Mouse (Mus musculus) NIH3T3 (cell line): ENCODE data around the gene Chd9.

Experiments used
- DNase-seq: peaks from one replicate; pipeline ENCODE4 v3.0.0-alpha.2; 2012; ENCODE audit warnings: low read depth

The Chd9 gene

GRCm38 (mm10) chr8:91088452-91088851, 260.3 kb downstream of the Chd9 start:
- DNase-seq = no peak

DNA sequence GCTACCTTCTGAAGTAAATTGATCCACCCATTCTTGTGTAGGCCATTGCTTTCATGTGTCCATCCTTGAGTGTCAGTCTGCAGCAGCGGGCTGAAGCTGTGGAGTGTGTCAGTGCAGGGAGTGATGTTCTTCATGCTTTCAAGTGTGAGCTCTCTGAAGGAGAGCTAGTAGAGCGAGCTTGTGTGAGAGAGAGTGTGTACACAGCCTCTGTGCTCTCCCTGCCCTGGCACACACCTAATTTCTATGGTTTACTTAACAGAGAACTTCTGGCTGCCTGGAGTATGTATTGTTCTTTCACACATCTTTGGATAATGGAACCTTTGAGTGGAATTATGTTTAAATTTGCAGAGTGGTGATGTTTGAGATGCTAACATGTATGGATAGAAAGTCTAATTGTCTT, 261.4 kb downstream of the Chd9 start:
- DNase-seq = no peak

DNA sequence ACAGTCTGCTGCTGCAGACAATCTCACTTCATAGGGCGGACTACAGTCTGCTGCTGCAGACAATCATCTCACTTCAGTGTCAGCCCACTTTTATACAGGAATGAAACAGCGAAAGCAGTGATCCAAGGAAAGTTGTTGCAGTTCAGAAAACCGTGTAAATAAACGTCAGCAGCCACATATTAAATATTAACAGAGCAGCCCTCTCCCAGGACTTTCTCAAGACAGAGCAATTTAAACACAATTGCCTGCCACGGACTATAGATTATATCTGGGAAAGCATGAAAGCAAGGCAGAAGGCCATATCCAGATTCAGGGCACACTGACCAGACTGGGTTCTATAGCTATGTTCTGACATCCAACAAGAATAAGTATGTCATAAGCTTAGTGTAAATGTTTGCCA, 266.0 kb downstream of the Chd9 start:
- DNase-seq = no peak

GRCm38 (mm10) chr8:91098106-91098505, 270.0 kb downstream of the Chd9 start:
- no peak for DNase-seq
